Mouse (Mus musculus): ENCODE data around the gene Usp2. TPM values are rescaled to one million over a fixed set of nuclear protein-coding genes. Genes with fewer than 3 reads are reported as not detected.

The Usp2 gene
- polyA plus RNA-seq, 1 experiment from 2014 or later = 7.3 TPM

DNA sequence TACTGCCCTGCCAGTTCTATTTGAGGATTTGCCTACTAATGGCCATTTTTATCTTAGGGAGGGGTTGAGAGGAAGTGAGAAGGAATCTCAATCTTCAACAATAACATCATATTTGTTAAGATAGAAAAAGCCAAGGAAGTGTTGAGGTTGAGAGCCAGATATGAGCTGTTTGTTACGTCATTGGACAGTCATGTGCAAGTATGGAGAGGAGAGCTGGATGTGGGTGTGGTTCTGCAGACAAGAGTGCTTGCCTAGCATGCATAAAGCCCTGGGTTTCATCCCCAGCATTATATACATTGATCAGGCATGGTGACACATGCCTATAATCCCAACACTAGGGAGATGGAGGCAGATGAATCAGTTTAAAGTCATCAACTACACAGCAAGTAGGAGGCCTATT lies 12.9 kb upstream of the Usp2 start:
- H3K4me1 ChIP-seq (ENCODE audit: control insufficient read depth, insufficient read depth, low read length) = no peaks in the 10 kb centered on the region
- DNase-seq (ENCODE audit: low spot score, missing footprints) (no peak), ATAC-seq (ENCODE audit: low FRiP score) (no peak)
- no peak overlapping the region for H3K9ac ChIP-seq (ENCODE audit: low read length)
- no peaks in the 10 kb centered on the region for H3K9me3 ChIP-seq (ENCODE audit: control insufficient read depth, low read length)
- no peak overlapping the region for H3K4me2 ChIP-seq
- H3K27me3 ChIP-seq (ENCODE audit: control insufficient read depth, insufficient read depth, low read length) = no peaks in the 10 kb centered on the region
- no peak overlapping the region for H3K4me3 ChIP-seq (ENCODE audit: low read depth, low read length)
- H3K36me3 ChIP-seq (ENCODE audit: control insufficient read depth, insufficient read depth, low read length) = no peaks in the 10 kb centered on the region
- 73% methylated on average over 1 of the region's 1 CpGs for WGBS
- H3K27ac ChIP-seq (ENCODE audit: low read depth, low read length) = no peak overlapping the region

- Histone ChIP-seq H3K9me3 (ENCODE audit: control insufficient read depth, low read length) (no peaks in the 10 kb centered on the region), H3K4me1 (ENCODE audit: control insufficient read depth, insufficient read depth, low read length) (no peaks in the 10 kb centered on the region), H3K27me3 (ENCODE audit: control insufficient read depth, insufficient read depth, low read length) (no peaks in the 10 kb centered on the region), H3K9ac (ENCODE audit: low read length) (no peak overlapping the region), H3K4me3 (ENCODE audit: low read depth, low read length) (no peak overlapping the region), H3K4me2 (no peak overlapping the region), H3K36me3 (ENCODE audit: control insufficient read depth, insufficient read depth, low read length) (no peaks in the 10 kb centered on the region), H3K27ac (ENCODE audit: low read depth, low read length) (no peak overlapping the region)
- DNase-seq (ENCODE audit: low spot score, missing footprints) (no peak), ATAC-seq (ENCODE audit: low FRiP score) (no peak)
- 85% methylated on average over 6 of the region's 6 CpGs for WGBS
These were observed 8.2 kb upstream of the Usp2 start for GRCm38 (mm10) chr9:44058606-44059005.

- no peak for ATAC-seq (ENCODE audit: low FRiP score)
These were observed 1.6 kb upstream of the Usp2 start for GRCm38 (mm10) chr9:44065177-44065576.

DNA sequence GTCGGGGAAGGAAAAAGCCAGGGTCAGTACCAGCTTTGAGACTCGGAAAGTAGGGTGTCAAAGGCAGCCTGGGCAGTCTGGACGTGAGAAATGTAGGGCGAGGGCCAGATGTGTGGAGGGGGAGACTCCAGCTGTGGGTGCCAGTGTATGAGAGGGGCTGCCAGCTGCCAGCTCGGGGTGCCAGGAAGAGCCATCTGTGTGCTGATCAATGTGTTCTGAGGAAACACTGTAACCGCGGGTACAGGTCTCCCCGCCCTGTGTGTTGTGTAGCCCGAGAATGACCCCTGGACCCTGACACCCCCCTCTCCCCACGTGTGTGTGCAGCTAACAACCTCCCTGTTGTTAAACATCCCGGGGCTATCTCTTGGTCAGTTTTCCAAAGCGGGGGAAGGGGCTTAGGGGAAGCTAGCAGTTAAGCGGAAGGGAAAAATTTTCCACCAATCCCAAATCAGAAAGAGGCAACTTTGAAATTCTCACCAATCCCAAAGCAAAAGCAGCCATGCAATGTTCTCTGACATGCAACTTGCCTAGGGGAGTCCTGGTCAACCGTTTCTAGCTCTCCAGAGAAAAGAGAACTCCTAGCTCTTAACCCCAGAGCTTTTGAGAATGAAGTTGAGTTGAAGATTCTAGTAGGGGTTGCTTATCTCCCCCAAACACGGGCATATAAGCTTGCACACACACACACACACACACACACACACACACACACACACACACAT lies 579 bp downstream of the Usp2 start:
- 13% methylated on average over 15 of the region's 15 CpGs for whole genome bisulfite sequencing
- H3K4me2 ChIP-seq = peak overlapping the region; percentile 74
- H3K9me3 ChIP-seq (ENCODE audit: control insufficient read depth, low read length) = no peaks in the 10 kb centered on the region
- H3K4me3 ChIP-seq (ENCODE audit: low read depth, low read length) = peak overlapping the region; percentile 37
- peak overlapping the region; percentile 49 for H3K9ac ChIP-seq (ENCODE audit: low read length)
- H3K36me3 ChIP-seq (ENCODE audit: control insufficient read depth, insufficient read depth, low read length) = no peaks in the 10 kb centered on the region
- DNase-seq (ENCODE audit: low spot score, missing footprints) = peak; percentile 85
- ATAC-seq (ENCODE audit: low FRiP score) = no peak; the same call in 1 of the 2 replicates
- no peak overlapping the region for H3K27ac ChIP-seq (ENCODE audit: low read depth, low read length)
- H3K27me3 ChIP-seq (ENCODE audit: control insufficient read depth, insufficient read depth, low read length) = no peaks in the 10 kb centered on the region
- H3K4me1 ChIP-seq (ENCODE audit: control insufficient read depth, insufficient read depth, low read length) = peaks cover 23% of the 10 kb centered on the region

More at GRCm38 (mm10) chr9:44065177-44065576, 1.6 kb upstream of the Usp2 start:
- WGBS = 41% methylated on average over 1 of the region's 1 CpGs
- no peak overlapping the region for H3K9ac ChIP-seq (ENCODE audit: low read length)
- no peaks in the 10 kb centered on the region for H3K9me3 ChIP-seq (ENCODE audit: control insufficient read depth, low read length)
- H3K4me2 ChIP-seq = no peak overlapping the region
- H3K4me3 ChIP-seq (ENCODE audit: low read depth, low read length) = no peak overlapping the region
- peak; percentile 64 for DNase-seq (ENCODE audit: low spot score, missing footprints)
- H3K27ac ChIP-seq (ENCODE audit: low read depth, low read length) = no peak overlapping the region
- H3K36me3 ChIP-seq (ENCODE audit: control insufficient read depth, insufficient read depth, low read length) = no peaks in the 10 kb centered on the region
- H3K4me1 ChIP-seq (ENCODE audit: control insufficient read depth, insufficient read depth, low read length) = peaks cover 4% of the 10 kb centered on the region; the same call in 1 of the 2 replicates
- no peaks in the 10 kb centered on the region for H3K27me3 ChIP-seq (ENCODE audit: control insufficient read depth, insufficient read depth, low read length)

DNA sequence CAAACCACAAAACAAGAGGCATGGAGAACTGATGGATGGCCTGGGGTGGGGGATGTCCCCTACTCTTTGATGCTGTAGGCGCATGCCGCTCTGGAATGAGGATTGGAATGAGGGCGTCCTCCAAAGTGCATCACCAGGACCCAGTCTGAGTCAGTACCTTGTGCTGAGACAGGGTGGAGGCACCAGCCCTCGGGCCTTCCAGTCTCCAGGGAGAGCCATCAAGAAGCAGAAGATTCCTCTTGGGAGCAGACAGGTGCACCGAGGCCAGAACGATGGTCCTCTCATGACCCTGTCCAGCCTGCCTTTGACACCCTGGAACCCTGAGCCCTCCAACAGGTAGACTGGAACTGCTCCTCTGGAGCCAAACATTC lies 1.1 kb downstream of the Usp2 start:
- Histone ChIP-seq H3K36me3 (ENCODE audit: control insufficient read depth, insufficient read depth, low read length) (no peaks in the 10 kb centered on the region), H3K9me3 (ENCODE audit: control insufficient read depth, low read length) (no peaks in the 10 kb centered on the region), H3K4me1 (ENCODE audit: control insufficient read depth, insufficient read depth, low read length) (peaks cover 28% of the 10 kb centered on the region), H3K4me3 (ENCODE audit: low read depth, low read length) (no peak overlapping the region), H3K9ac (ENCODE audit: low read length) (no peak overlapping the region), H3K27me3 (ENCODE audit: control insufficient read depth, insufficient read depth, low read length) (no peaks in the 10 kb centered on the region), H3K4me2 (no peak overlapping the region), H3K27ac (ENCODE audit: low read depth, low read length) (no peak overlapping the region)
- WGBS = 91% methylated on average over 6 of the region's 6 CpGs
- DNase-seq (ENCODE audit: low spot score, missing footprints) = no peak
- ATAC-seq (ENCODE audit: low FRiP score) = no peak

DNA sequence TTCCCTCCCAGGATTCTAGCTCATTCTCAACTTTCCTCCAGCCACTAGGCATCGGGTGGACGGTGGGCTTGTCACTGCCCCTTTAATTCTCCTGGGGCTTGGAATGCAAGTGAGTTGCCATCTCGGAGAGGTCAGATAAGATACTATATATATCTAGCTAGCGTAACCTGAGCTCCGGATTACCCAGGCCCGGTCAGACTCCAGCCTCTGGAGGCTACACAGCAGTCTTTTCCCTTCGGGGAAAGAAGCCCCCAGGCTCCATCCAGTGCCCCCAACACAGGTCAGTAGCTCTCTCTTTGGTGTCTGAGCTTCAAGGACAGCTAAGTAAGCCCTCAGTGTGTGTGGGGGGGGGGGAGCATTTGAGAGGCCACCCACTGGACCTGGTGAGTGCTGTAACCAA lies 2.4 kb downstream of the Usp2 start:
- H3K4me1 ChIP-seq (ENCODE audit: control insufficient read depth, insufficient read depth, low read length) = peaks cover 33% of the 10 kb centered on the region
- no peak overlapping the region for H3K4me2 ChIP-seq
- WGBS = 27% methylated on average over 7 of the region's 7 CpGs
- no peaks in the 10 kb centered on the region for H3K36me3 ChIP-seq (ENCODE audit: control insufficient read depth, insufficient read depth, low read length)
- H3K27ac ChIP-seq (ENCODE audit: low read depth, low read length) = no peak overlapping the region
- no peak overlapping the region; the same call in 1 of the 2 replicates for H3K9ac ChIP-seq (ENCODE audit: low read length)
- no peaks in the 10 kb centered on the region for H3K9me3 ChIP-seq (ENCODE audit: control insufficient read depth, low read length)
- ATAC-seq (ENCODE audit: low FRiP score) (no peak), DNase-seq (ENCODE audit: low spot score, missing footprints) (no peak)
- no peak overlapping the region for H3K4me3 ChIP-seq (ENCODE audit: low read depth, low read length)
- H3K27me3 ChIP-seq (ENCODE audit: control insufficient read depth, insufficient read depth, low read length) = no peaks in the 10 kb centered on the region

DNA sequence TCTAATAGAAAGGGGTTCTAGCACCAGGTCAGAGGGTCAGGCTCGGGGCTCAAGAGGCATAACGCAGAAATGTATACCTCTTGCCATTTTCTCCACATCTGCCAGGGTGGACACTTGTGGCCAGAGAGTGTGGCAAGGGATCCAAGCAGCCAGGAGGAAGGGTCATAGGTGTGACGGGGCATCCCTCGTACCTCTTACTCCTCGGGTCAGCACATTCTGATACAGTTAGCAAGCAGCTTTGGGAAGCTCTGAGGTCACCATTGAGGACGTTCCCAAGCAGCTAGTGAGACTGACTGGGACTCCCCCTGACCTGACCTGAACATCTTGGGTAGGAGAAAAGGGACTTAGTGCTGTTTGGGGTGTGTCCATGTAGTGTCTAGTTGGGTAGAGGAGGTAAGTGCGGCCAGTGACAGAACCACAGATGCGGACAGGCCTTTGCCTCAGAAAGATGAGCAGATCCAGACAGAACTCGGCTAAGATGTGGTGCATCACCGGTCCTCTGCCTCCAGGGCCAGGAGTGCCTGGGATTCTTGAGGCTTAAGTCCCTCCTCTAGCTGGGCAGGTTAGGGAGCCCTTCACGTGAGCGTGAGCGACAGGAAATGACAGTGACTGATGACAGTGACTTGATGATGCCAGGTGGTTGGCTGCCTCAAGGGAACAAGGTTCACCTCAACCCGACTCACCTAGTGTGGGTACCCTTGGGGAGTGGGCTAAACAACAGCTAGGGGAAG lies 3.5 kb downstream of the Usp2 start:
- Histone ChIP-seq H3K27ac (ENCODE audit: low read depth, low read length) (no peak overlapping the region), H3K9me3 (ENCODE audit: control insufficient read depth, low read length) (no peaks in the 10 kb centered on the region), H3K9ac (ENCODE audit: low read length) (no peak overlapping the region), H3K36me3 (ENCODE audit: control insufficient read depth, insufficient read depth, low read length) (no peaks in the 10 kb centered on the region), H3K4me3 (ENCODE audit: low read depth, low read length) (no peak overlapping the region), H3K27me3 (ENCODE audit: control insufficient read depth, insufficient read depth, low read length) (no peaks in the 10 kb centered on the region), H3K4me1 (ENCODE audit: control insufficient read depth, insufficient read depth, low read length) (peaks cover 33% of the 10 kb centered on the region), H3K4me2 (no peak overlapping the region)
- DNase-seq (ENCODE audit: low spot score, missing footprints) = no peak
- WGBS = 78% methylated on average over 14 of the region's 14 CpGs
- no peak for ATAC-seq (ENCODE audit: low FRiP score)

DNA sequence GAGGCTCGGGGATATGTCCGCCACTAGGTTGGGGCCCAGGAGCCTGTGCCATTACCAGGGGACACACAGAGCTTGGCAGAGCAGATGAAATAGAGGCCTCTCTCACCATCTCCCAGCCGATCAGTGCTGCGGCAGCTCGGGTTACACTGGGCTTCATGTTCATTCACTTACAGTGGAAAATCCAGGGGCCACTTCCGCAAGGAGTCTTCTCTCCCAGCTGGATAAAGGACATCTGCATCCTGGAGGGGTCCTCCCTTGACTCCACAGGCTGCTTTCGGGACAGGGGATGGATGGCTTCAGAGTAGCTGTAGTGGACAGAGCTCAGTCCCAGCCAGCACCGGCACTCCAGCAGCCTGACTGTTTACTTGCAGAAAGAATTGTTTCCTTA lies 4.0 kb downstream of the Usp2 start:
- 52% methylated on average over 8 of the region's 8 CpGs for WGBS
- Histone ChIP-seq H3K27me3 (ENCODE audit: control insufficient read depth, insufficient read depth, low read length) (no peaks in the 10 kb centered on the region), H3K36me3 (ENCODE audit: control insufficient read depth, insufficient read depth, low read length) (no peaks in the 10 kb centered on the region), H3K4me1 (ENCODE audit: control insufficient read depth, insufficient read depth, low read length) (peaks cover 33% of the 10 kb centered on the region), H3K4me3 (ENCODE audit: low read depth, low read length) (no peak overlapping the region), H3K9ac (ENCODE audit: low read length) (no peak overlapping the region), H3K27ac (ENCODE audit: low read depth, low read length) (no peak overlapping the region), H3K4me2 (no peak overlapping the region), H3K9me3 (ENCODE audit: control insufficient read depth, low read length) (no peaks in the 10 kb centered on the region)
- ATAC-seq (ENCODE audit: low FRiP score) (no peak), DNase-seq (ENCODE audit: low spot score, missing footprints) (peak; percentile 85)

DNA sequence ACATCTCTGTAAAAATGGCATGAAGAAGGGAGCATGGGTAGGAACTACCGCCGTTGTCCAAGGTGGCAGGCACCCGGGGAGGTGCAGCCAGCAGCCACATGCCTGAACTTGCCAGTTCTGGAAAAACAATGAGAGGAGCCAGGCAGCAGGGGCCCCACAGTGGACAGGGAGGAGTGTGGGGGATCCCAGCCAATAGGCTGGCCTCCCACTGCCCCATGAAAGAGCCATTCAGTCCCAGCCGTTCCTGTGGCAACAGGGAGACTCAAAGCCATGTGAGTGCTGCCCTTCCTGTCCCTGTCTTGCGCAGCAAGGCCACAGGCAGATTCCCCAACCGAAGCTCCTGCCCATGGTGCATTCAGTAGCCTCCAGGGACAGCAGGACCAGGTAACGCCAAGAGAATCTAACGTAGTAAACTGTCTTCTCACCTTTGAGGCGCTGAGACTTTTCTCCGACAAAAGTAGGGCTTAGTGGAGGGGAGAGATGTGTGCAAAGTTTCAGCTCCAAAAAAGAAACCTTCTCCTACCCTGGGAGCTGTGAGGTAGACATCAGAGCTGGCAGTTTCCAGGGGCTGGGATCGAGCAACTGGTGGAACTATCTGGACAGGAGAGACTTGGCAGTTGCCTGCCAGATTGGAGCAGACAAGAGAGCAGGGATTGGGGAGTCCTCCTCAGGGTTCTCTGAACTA lies 5.2 kb downstream of the Usp2 start:
- DNase-seq (ENCODE audit: low spot score, missing footprints) = peak; percentile 94
- Histone ChIP-seq H3K4me1 (ENCODE audit: control insufficient read depth, insufficient read depth, low read length) (peaks cover 33% of the 10 kb centered on the region), H3K9me3 (ENCODE audit: control insufficient read depth, low read length) (no peaks in the 10 kb centered on the region), H3K4me3 (ENCODE audit: low read depth, low read length) (no peak overlapping the region), H3K9ac (ENCODE audit: low read length) (peak overlapping the region; percentile 46; the same call in 1 of the 2 replicates), H3K27me3 (ENCODE audit: control insufficient read depth, insufficient read depth, low read length) (no peaks in the 10 kb centered on the region), H3K27ac (ENCODE audit: low read depth, low read length) (peak overlapping the region; percentile 67), H3K36me3 (ENCODE audit: control insufficient read depth, insufficient read depth, low read length) (no peaks in the 10 kb centered on the region), H3K4me2 (peak overlapping the region; percentile 14)
- WGBS = 18% methylated on average over 11 of the region's 11 CpGs
- peak; percentile 80 for ATAC-seq (ENCODE audit: low FRiP score)
